Mouse (Mus musculus) heart, embryonic 12.5 days (tissue): ENCODE data around the gene Zscan2. TPM values are rescaled to one million over a fixed set of nuclear protein-coding genes. Genes with fewer than 3 reads are reported as not detected.

Experiments
- ATAC-seq: fragments of 200-750 bp; cut with Nextera tagmentation; 2 replicates; pipeline ENCODE4 v1.8.0; 2017; ENCODE audit warnings: moderate TSS enrichment, moderate library complexity; ENCODE audit not compliant: insufficient number of reproducible peaks, low FRiP score
- H3K27ac ChIP-seq: fragments of 300-500 bp; sonication (generic); 2 replicates; pipeline ENCODE4 v1.5.1; 2016; ENCODE audit warnings: mild to moderate bottlenecking, moderate library complexity; ENCODE audit not compliant: poor library complexity, severe bottlenecking
- H3K27me3 ChIP-seq: fragments of 300-500 bp; sonication (generic); replicated peaks from 2 replicates; pipeline ENCODE4 v1.6.1; 2016; ENCODE audit warnings: mild to moderate bottlenecking, moderate library complexity
- H3K36me3 ChIP-seq: fragments of 300-500 bp; sonication (generic); 2 replicates; pipeline ENCODE4 v1.6.1; 2016; ENCODE audit warnings: mild to moderate bottlenecking, moderate library complexity
- H3K4me1 ChIP-seq: fragments of 300-500 bp; sonication (generic); replicated peaks from 2 replicates; pipeline ENCODE4 v1.6.1; 2016; ENCODE audit warnings: mild to moderate bottlenecking
- H3K4me2 ChIP-seq: fragments of 300-500 bp; sonication (generic); 2 replicates; pipeline ENCODE4 v1.6.1; 2016; ENCODE audit warnings: mild to moderate bottlenecking, moderate library complexity
- H3K4me3 ChIP-seq: fragments of 300-500 bp; sonication (generic); 2 replicates; pipeline ENCODE4 v1.5.1; 2016; ENCODE audit warnings: mild to moderate bottlenecking
- H3K9ac ChIP-seq: fragments of 300-500 bp; sonication (generic); 2 replicates; pipeline ENCODE4 v1.6.1; 2016; ENCODE audit warnings: mild to moderate bottlenecking, moderate library complexity
- H3K9me3 ChIP-seq: fragments of 300-500 bp; sonication (generic); replicated peaks from 2 replicates; pipeline ENCODE4 v1.6.1; 2016; ENCODE audit warnings: mild to moderate bottlenecking, moderate library complexity
- WGBS: fragments of 180-500 bp; shearing (Covaris S2); methylation state at CpG from one replicate; pipeline ENCODE4 v1.1.7; 2016; 5-methylcytosine and 5-hydroxymethylcytosine counted together
- polyA plus RNA-seq: library from polyadenylated mRNA; unstranded; fragments of >200 nt; fragmentation: Nextera tagmentation; extraction: Ambion mirVana; gene quantifications from 2 replicates; pipeline ENCODE4 v1.2.1, GENCODE M21; 2016

Zscan2 gene
- polyA plus RNA-seq, 1 experiment from 2014 or later = 2.0 TPM

DNA sequence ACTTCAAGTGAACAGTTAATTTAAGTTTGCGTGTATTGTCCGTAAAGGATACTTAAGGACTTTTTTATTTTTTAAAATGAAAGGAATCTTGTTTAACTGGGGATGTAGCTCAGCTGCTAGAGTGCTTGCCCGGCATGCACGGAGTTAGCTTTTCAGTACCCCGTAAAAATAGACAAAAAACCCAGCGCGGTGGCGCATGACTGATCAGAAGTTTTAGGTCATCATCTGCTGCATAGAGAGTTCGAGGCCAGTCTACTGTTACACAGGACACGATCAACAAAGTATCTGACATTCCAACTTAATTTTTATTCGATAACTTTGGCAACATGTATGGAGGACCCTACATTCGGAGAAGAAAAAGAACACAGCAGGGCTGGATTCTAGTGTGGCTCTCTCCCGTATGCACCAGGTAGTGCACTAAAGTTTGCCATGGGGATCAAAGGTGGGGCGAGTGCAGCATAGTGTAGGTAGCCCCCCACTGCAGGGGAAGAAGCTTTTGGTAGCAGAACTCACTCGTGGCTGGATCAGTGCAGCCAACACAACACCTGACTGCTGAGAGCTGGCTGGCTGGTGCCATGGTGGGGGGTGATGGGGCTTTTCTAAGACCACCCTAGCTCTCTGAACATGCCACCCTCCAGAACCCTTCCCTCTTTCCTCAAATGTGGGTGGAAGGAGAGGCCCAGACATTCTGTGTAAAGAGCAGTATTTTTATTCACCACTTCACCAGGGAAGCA, 41.0 kb downstream of the Zscan2 start:
- ATAC-seq = no peak
- Histone ChIP-seq H3K9ac (peak overlapping the region; percentile 73), H3K27ac (peak overlapping the region; percentile 64), H3K4me2 (peak overlapping the region; percentile 83), H3K27me3 (0 out of 2 replicates have a peak, but pooled peaks cover 6% of the 10 kb centered on the region), H3K4me1 (peaks cover 23% of the 10 kb centered on the region), H3K36me3 (peaks cover 20% of the 10 kb centered on the region), H3K9me3 (no peaks in the 10 kb centered on the region), H3K4me3 (peak overlapping the region; percentile 70)
- WGBS = 31% methylated on average over 15 of the region's 15 CpGs

DNA sequence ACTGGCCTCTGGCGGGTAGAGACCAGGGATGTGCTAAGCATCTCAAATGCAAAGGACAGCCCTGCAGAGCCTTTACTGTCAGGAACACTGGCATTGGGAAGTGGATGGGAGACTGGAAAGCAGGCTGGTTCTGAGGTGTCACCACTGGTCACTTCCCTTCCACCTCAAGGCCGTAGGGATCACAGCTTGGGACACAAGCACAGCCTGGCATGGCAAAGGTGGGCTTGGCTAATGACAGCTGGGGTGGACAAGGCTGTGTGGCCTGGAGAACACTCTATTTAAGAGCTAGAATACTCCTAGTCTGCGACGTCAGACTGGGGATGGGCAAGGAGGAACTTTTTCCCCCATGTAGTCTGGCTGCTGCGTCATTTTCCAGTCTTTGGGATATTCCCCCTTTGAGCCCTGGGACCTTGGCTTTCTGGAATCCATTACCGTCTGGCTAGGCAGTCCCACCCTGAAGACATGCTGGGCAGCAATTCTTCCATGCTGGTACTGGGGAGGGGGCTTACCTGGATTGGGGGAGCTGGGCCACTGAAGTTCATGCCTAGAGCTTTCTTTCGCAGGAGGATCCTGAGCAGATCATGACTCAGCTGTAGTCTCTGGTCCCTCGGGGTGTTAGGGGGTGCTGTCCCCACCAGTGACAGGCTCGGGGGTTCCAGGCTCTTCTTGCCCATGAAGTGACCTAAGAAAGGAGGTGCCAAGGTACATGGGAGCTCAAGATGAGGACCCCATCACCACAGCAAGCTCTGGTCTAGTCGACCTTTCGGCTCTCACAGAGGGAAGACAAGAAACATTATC, 43.1 kb downstream of the Zscan2 start:
- 0 out of 2 replicates have a peak, but pooled peaks cover 6% of the 10 kb centered on the region for H3K27me3 ChIP-seq
- H3K9ac ChIP-seq = no peak overlapping the region
- no peak overlapping the region for H3K4me3 ChIP-seq
- 83% methylated on average over 11 of the region's 11 CpGs for WGBS
- no peaks in the 10 kb centered on the region for H3K9me3 ChIP-seq
- peaks cover 23% of the 10 kb centered on the region for H3K4me1 ChIP-seq
- peak overlapping the region; percentile 92 for H3K4me2 ChIP-seq
- H3K27ac ChIP-seq = no peak overlapping the region
- no peak for ATAC-seq
- H3K36me3 ChIP-seq = peaks cover 19% of the 10 kb centered on the region

- no peaks in the 10 kb centered on the region for H3K9me3 ChIP-seq
- H3K27me3 ChIP-seq = 0 out of 2 replicates have a peak, but pooled peaks cover 6% of the 10 kb centered on the region
- H3K4me1 ChIP-seq = peaks cover 22% of the 10 kb centered on the region
- H3K27ac ChIP-seq = no peak within 1 kb of the TSS
- H3K4me3 ChIP-seq = peak within 1 kb of the TSS; percentile 48
- H3K9ac ChIP-seq = peak within 1 kb of the TSS; percentile 68
- peak within 1 kb of the TSS; percentile 92 for H3K4me2 ChIP-seq
- ATAC-seq = peak; percentile 61; the same call in 1 of the 2 replicates
- H3K36me3 ChIP-seq = peaks cover 27% of the 10 kb centered on the region
- WGBS = 3% methylated on average over 19 of the region's 19 CpGs
Measured at GRCm38 (mm10) chr7:80904921-80905515, 44.3 kb downstream of the Zscan2 start, which contains the start of gene Nmb. Gene Nmb, minus strand, starts transcription at chr7:80905076.

DNA sequence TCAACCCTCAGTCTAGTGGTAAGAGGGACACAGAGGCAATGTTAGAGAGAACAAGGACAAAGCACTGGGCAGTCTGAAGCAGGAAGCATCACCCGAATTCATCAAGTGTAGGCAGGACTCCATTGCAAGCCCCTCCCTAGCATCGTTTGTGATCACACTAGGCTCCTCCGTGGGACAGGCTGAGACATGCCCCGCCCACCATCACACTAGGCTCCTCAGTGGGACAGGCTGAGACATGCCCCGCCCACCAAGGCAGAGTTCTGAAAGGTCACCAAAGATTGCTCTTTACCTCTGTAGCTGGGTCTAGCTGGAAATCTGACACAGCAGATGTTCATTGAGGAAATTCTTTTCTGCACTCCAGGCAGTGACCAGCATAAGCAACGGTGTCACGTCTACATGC, 50.3 kb downstream of the Zscan2 start:
- no peaks in the 10 kb centered on the region; the same call in 1 of the 2 replicates for H3K4me1 ChIP-seq
- H3K27me3 ChIP-seq = no peaks in the 10 kb centered on the region

DNA sequence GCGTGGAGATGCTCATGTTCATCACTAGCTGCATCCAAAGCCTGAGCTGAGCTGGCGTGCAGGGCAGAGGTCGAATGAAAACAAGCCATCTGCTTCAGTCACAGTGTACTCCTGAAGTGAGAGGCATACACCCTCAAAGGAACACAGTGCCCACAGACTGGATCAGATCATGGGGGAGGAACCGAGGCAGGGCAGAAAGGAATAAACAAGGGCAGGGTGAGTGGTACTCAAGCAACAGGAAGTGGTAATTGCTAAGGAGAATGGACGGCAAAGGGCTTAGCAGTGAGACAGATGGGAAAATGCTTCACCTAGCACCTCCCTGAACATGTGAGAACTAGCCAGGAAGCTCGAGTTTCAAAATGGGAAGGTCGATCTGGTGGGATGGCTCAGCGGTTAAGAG, 51.8 kb downstream of the Zscan2 start:
- Histone ChIP-seq H3K9me3 (no peaks in the 10 kb centered on the region), H3K27ac (no peak overlapping the region), H3K4me3 (no peak overlapping the region), H3K27me3 (no peaks in the 10 kb centered on the region), H3K36me3 (peaks cover 77% of the 10 kb centered on the region), H3K4me2 (no peak overlapping the region), H3K4me1 (no peaks in the 10 kb centered on the region), H3K9ac (no peak overlapping the region)
- WGBS = 85% methylated on average over 8 of the region's 8 CpGs
- no peak for ATAC-seq

More for the DNA sequence above, 50.3 kb downstream of the Zscan2 start:
- Histone ChIP-seq H3K4me2 (no peak overlapping the region), H3K9ac (no peak overlapping the region), H3K27ac (no peak overlapping the region), H3K9me3 (no peaks in the 10 kb centered on the region), H3K36me3 (peaks cover 73% of the 10 kb centered on the region), H3K4me3 (no peak overlapping the region)
- 81% methylated on average over 7 of the region's 7 CpGs for WGBS
- ATAC-seq = no peak

GRCm38 (mm10) chr7:80917916-80918465, 57.3 kb downstream of the Zscan2 start:
- Histone ChIP-seq H3K4me3 (no peak overlapping the region), H3K27me3 (peaks cover 8% of the 10 kb centered on the region; the same call in 1 of the 2 replicates), H3K4me2 (no peak overlapping the region), H3K9me3 (no peaks in the 10 kb centered on the region), H3K27ac (no peak overlapping the region), H3K9ac (no peak overlapping the region), H3K4me1 (0 out of 2 replicates have a peak, but pooled peaks cover 3% of the 10 kb centered on the region), H3K36me3 (peaks cover 56% of the 10 kb centered on the region)
- WGBS = 65% methylated on average over 4 of the region's 4 CpGs
- no peak for ATAC-seq

DNA sequence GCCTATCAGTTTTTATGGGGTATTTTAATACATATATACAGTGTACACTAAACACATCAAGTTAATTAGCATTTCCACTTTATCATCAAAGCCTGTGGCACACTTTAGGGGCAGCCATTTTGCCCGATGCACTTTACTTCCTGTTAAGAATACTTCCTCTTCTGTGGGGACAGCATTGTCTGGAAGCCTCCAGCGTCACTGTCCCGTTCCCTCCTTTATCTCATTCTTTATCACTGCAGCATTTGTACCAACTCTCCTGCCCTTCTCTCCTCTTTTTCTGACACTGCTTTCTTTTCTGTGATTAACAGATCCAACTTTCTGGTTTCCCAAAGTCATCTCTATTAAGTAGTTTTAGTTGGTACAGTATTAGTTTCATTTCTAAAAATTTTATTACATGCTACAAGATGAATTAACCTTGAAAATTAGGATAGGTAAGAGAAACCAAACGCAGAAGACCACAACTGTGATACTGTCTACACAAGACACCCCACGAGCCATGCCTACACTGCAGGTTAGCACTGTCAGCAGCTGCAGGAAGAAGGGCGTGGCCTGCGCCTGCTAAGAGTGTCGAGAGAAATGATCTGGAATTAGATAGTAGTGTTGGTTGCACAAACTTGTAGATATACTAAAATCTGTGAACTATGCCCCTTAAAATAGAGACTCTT, 58.4 kb downstream of the Zscan2 start:
- H3K4me2 ChIP-seq = no peak overlapping the region
- H3K9me3 ChIP-seq = no peaks in the 10 kb centered on the region
- 0 out of 2 replicates have a peak, but pooled peaks cover 5% of the 10 kb centered on the region for H3K4me1 ChIP-seq
- peaks cover 8% of the 10 kb centered on the region; the same call in 1 of the 2 replicates for H3K27me3 ChIP-seq
- no peak overlapping the region for H3K9ac ChIP-seq
- no peak overlapping the region for H3K4me3 ChIP-seq
- ATAC-seq = no peak
- peaks cover 47% of the 10 kb centered on the region for H3K36me3 ChIP-seq
- H3K27ac ChIP-seq = no peak overlapping the region
- 62% methylated on average over 8 of the region's 8 CpGs for WGBS

DNA sequence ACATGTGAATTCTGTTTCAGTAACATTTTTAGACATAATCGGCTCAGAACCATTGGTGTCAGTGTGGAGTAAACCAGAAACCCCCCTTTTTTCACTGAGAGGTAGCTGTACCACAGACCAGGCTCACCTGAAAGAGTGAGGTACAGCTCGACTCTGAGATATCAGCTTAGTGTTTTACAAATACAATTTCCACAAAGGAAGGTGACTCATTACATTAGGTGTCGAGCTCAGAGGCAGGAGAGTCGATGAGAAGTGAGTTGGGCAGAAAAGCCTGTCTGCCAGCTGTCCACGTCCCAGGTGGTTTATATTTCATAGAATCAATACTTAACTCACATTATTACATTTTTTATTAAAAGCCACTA, 58.9 kb downstream of the Zscan2 start:
- H3K9ac ChIP-seq = no peak overlapping the region
- H3K27me3 ChIP-seq = peaks cover 8% of the 10 kb centered on the region; the same call in 1 of the 2 replicates
- H3K4me2 ChIP-seq = no peak overlapping the region
- no peak overlapping the region for H3K4me3 ChIP-seq
- 0 out of 2 replicates have a peak, but pooled peaks cover 5% of the 10 kb centered on the region for H3K4me1 ChIP-seq
- ATAC-seq = no peak
- H3K27ac ChIP-seq = no peak overlapping the region
- no peaks in the 10 kb centered on the region for H3K9me3 ChIP-seq
- 82% methylated on average over 5 of the region's 5 CpGs for WGBS
- H3K36me3 ChIP-seq = peaks cover 47% of the 10 kb centered on the region

DNA sequence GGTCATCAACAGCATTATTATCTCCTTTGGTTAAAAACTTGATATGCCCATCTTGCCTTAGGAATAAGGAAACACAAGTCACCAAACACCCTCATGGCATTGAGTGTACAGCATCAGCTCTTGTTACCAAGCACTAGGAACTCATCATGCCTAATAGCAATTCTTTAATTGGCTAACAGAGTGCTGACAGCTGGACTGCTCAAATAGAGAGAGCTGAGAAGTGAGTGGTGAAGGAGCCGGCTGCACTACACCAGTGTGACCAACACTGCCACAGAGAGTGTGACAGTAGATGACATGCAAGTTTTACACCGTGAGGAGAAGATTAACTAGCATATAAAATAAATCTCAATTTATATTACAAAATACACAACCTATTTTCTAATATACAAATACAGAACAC, 62.4 kb downstream of the Zscan2 start:
- peaks cover 48% of the 10 kb centered on the region for H3K36me3 ChIP-seq
- ATAC-seq = no peak
- 49% methylated on average over 2 of the region's 2 CpGs for WGBS

More for the DNA sequence above, 62.4 kb downstream of the Zscan2 start:
- no peaks in the 10 kb centered on the region for H3K9me3 ChIP-seq
- H3K27ac ChIP-seq = no peak overlapping the region
- no peak overlapping the region for H3K4me3 ChIP-seq
- H3K4me2 ChIP-seq = no peak overlapping the region
- no peak overlapping the region for H3K9ac ChIP-seq
- 0 out of 2 replicates have a peak, but pooled peaks cover 4% of the 10 kb centered on the region for H3K4me1 ChIP-seq
- peaks cover 8% of the 10 kb centered on the region; the same call in 1 of the 2 replicates for H3K27me3 ChIP-seq
